Mouse (Mus musculus) MN1 (cell line): Measurements from ENCODE around the gene Ascc1.
A peak's percentile ranks its signal among the peaks of the same experiment; 100 is the strongest.

ENCODE experiments used
- DNase-seq: peaks from one replicate; pipeline ENCODE4 v3.0.0-alpha.2; 2016; ENCODE audit warnings: low spot score

Ascc1 gene

DNA sequence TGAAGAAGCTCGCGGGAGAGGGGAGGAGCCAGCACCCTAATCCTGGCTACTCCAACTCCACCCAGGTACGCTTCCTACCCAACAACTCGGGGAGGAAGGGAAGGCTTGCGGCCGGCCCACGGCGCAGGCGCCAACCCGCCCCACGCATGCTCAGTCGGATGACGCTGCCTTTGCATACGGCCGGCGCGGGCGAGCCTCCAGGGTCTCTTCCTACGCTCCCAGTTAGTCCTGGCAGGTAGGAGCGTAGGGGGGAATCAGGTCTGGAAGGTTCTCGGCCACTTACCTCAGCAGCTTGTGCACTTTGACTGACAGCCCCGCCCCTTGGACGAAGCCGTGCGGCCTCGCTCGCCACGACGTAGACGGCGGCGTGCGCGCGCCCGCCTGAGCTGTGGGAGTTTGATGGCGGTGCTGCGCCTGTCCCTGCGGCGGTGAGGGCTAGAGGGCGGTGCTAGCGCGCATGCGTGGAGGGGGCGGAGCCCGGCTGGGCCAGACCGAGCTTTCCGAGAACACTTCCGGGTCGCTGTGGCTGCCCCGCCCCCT lies at the start of gene Ascc1, which contains the start of gene Anapc16:
Gene Ascc1 (plus strand): TSS at position 133 of the 540 bp plus-strand sequence.
Gene Anapc16 (minus strand): TSS at position 463 of the 540 bp plus-strand sequence.
- peak; percentile 99 for DNase-seq

DNA sequence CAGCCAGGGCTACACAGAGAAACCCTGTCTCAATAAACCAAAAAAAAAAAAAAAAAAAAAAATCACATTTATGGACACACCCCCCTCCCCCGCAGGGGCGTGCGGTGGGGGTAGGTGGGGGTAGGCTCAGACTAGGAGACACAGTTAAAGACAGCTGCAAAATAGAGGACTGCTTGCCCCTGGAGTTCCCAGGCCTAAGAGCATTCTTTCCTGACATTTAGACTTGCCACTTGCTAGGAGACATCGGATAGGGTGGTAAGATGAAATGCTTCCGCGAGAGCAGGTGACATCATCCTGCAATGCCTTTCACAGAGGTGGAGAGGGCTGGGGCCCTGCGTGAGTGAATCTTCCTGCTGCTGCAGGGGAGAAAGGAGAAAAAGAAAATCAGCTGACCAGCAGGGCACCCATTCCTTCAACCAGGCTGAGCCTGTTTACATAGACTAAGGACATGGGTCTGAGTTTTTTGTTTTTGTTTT lies 49.0 kb upstream of the Ascc1 start:
- peak; percentile 92 for DNase-seq

DNA sequence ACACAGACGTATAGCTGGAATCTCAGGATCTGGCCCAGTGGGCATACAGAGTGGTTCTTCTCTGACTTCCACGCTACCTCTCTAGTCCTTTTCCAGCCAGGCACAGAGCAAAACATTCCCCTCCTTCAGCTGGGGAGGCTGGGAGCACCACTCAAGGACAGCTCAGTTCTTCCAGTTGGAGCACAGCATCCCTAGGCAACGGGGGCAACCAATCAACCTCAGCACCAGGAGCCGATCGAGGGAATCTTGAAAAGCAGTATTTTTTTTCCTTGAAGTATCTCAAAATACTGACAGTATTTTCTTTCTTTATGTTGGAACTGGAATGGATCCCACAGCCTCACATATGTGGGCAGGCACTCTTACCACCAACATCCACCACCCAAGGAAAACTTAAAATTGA lies 45.9 kb upstream of the Ascc1 start:
- DNase-seq = no peak

DNA sequence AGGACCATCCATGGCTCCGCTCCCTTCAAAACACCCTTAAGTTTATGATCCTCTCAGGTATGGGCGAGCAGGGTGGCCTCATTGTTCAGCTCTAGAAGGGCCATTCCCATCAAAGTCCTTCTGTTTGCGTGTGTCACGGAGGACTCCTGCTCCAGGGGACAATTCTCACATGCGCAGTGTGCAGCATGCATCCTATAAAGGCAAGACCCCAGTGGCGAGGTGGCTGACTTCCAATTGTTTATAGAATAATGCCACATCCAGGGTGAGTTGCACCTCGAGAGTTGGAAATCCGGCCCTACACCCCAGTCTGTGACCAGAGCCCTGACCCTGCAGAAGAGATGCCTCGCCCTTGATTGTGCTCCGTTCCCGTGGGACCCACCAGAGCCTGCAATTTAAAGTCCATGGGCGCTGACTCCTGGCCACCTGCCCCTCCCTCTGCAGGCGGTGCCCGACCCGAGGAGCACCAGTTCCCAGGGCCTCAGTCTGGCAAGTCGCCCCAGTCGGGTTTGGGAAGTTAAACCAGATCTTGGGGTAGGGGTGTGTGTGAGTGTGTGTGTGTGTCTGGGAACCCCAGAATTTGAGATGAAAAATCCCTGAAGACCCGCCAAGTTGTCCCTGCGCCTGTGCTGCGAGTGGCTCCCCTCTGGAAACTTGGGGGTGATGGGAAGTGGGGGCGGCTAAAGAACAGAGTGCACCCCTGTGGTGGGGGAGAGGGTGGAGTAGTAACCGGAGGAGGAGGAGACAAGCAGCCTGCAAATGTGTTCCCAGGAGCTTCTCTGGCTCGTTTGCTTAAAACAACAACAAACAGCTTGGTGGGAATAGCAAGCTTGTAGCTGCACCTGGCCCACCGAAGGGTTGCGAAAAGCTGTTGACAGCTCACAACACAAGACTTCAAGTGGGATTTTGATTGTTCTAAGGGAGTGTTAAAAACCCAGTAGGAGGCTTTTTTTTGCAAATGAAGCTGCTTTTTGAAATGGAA lies 45.1 kb upstream of the Ascc1 start:
- peak; percentile 63 for DNase-seq

DNA sequence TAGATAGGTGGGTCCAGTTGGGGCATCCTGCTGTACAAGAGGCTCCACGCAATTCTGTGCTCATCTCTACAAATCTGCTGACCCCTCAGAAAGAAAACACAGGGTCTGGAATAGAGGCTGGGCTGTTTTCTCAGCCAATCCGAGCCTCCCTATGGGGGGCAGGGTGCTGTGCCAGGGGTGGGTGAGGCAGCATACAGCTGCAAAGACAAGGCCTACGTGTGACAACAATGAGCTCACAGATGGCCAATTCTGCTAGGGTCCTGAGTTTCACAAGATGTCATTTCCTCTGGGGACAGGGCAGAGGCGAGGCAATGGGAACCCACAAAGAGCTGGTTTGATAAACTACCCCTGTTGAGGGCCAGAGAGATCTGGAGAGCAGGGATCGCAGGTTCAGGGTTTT lies 44.1 kb upstream of the Ascc1 start:
- DNase-seq = no peak

DNA sequence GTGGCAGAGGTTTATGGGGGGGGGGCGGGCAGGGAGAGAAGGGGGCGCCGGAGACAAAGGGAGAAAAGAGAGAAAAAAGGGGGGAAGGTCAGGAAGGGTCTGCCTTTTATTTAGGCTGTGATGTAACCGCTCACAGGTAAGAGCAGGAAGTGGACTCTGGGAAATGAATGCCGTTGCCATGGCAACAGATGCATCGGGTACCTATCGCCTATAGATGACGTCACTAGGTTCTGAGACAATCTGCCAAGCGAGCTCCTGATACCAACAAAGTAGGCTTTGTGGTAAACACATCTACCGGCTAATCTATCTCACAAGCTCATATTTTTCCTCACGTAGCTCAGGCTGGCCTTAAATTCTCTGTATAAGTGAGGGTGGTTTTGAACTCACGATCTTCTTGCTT lies 43.1 kb upstream of the Ascc1 start:
- no peak for DNase-seq

DNA sequence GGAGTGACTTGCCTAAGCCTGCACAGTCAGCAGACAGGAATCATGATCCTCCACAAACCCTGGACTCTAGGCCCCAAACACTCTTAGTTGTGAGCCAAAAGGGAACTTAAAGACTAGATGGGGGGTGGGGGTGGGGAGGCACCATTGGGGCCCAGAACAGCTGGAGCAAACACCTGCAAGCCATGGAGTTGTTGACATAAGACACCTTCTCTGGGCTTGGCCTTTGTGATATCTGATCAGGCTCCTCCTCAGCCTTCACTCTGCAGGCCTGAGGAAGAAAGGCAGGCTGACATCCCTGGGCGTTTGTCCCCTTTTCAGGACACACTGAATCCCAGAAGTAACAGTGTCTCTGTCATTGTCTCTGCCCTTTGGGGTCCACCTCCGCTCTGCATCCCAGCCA lies 39.0 kb upstream of the Ascc1 start:
- DNase-seq = no peak

DNA sequence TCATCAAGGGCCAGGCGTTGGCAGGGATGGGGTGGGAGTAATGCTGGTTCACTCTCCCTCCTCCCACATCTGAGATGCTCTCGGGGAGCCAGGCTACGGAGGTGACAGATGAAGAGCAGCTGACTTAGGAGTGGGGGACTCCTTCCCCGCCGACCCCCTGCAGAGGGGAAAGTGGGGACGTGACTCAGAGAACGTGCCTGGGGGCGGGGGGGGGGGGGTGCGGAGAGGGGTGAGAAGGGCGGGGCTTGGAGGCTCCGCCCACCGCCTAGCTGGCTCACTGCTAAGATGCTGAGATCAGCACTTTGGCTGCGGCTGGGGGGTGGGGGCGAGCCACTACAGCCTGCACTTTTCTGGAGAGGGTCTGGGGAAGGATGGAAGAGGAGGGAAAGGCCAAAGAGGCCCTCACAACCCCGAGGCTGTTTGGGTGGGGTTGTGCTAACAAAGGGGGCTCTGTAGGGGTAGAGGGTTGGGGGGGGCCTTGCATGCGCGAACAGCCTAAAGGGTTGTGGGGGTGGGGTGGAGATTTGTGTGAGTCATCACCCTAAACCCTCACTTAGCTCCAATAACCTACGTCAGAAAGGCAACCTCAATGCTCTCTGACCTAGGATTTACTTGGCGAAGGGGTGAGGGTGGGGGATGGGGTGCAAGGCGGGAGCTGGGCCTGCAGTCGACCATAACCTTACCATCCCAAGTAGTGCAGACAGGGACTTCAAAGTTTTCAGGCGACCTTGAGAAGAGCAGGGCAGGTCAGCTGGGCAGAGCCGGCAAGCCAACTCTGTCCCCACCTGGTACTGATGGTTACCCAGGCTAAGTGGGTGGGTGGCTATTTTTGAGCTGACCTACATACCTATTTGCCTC lies 37.9 kb upstream of the Ascc1 start:
- peak; percentile 56 for DNase-seq

DNA sequence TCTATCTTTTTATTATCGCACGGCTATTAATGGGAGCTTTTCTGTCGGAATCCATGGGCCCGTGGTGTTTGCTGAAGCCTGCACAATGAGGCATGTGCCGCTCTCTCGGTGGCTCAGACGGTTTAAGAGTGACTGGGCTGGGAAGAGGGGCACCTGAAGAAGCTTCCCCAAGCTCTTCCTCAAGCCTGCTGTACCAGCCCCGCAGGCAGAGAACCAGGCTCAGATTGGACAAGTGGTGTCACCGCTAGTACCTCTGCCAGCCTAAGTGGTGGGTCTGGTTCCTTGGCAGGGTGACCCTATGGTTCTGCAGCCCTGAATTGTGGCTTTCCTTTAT lies 37.3 kb upstream of the Ascc1 start:
- no peak for DNase-seq

DNA sequence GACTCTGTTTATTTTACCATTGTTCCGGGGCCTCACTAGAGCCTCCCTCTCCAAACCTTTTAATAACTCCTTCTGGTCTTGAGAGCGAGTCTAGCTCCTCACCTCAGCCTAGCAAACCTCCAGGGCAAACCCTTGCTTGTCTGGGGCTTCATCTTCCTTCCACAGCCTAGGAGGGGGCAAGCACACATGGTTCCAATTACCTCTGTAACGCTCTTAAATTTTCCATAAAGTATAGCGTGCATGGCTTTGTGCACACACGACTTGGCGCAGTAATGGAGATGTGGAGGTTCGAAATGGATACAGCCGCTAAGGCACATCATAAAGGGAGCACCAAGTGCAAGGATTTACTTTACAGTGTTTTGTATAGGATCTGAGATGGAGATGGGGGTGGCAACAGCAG lies 36.8 kb upstream of the Ascc1 start:
- DNase-seq = no peak

DNA sequence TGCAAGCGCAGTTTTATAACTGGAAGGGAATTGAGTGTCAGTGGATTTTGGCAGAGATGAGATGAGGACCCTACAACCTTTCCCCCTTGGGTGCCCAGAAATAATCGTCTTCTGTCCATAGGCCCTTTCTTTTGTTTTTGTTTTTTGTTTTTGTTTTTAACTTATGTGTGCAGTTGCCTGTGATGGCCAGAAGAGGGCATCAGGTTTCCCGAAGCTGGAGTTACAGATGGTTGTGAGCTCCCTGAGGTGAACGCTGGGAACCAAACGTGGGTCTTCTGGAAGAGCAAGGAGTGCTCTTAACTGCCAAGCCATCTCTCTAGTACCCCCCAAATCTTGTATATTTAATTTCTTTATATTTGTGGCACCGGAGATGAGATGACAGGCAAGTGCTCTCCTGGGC lies 35.9 kb upstream of the Ascc1 start:
- DNase-seq = no peak

DNA sequence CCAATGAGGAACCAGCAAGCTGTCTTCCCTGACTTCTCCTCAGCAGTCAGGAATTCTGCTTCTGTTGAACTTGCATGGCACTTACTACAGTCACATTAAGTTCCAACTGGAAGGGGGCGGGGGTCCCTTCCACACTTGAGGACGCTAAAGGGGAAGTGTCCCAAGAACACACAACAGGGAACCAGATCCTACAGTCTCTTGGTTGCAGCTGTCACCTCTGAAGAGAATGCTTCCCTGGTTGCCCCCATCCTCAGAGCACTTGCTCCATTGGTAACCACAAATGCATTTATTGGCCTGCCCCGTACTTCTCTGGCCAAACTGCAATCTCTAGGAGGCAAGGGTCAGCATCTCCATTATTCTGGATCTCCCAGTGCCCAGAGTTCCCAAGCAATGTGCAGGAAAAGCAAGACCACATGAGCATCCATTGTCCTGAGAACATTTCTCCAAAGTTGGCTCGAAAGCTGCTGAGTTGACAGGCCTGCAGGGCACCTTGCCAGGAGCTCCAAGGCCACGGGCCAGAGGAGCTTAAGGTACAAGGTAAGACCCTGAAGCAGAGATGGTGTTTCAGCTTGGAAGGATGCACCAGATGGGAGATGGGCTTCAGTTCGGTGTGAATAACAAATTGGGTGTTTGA lies 35.2 kb upstream of the Ascc1 start:
- no peak for DNase-seq

DNA sequence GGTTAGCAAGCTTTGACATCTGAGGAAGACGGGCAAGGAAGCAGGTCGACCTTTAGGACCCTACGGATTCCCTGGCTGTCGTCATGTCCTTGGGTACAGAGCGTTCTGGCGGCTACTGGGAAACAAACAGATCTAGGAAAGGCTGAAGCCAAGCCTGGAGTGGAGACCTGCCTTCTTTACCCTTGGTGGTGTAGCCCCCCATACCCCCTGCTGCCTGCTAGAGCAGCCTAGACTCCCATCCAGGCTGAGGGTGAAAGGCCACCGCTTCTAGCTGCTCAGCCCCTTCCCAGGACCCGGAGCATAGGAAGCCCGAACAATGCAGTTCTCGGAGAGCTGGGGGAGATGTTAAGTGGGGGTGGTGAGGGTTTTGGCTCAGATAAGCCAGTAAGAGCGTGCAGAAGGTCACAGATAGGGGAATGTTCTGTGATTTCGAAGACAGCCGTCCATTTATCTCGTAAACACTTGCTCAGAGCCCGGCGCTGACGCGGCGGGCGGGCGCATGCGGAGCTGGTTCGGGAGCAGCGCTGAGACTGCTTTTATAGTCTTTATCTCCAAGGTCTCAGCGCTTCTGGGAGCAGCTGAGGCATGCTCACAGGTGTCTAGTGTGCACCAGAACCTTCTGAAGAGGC lies 32.7 kb upstream of the Ascc1 start:
- DNase-seq = peak; percentile 82

DNA sequence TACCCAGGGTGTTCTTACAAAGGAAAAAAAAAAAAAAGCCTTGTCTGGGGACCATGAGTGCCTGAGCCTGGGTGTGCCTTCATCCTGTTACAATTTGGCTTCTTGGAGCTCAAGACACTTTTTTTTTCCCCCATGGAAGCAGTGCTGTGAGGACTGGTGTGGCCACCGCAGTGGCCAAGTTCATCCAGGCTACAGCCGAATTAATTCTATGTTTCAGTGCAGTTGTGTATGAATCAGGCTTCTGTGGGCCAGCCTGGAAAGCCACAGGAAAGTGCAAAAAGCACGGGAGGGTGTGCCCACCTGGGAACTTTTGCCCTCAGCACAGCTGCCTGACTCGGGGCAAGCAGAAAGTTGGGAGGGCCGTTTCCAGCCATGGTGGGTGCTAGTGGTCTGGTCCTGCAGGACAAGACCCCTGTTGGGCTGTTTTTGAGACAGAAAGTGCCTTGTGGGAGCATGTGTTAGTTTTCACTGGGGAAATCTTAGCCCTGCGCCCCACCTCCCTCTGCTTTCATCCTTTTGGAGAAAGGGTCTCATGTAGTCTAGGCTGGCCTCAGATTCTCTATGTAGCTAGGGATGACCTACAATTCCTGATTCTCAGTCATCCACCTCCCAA lies 32.0 kb upstream of the Ascc1 start:
- peak; percentile 50 for DNase-seq

DNA sequence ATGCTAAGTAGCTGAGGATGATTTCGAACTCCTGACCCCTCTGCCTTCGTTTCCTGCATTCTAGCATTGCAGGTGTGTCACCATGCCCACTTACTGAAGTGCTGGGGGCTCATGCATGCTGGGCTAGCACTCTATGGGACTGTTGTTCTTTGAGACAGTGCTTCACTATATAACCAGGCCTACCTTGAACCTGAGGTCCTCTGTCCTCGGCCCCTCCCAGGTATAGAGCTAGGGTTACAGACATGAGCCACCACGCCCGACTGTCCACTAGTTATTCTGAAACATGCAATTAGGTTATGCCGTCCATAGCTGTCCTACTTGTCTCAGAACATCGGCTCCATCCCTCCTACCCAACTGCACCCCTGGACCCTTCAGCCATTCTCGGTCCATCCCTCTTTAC lies 30.8 kb upstream of the Ascc1 start:
- DNase-seq = no peak

DNA sequence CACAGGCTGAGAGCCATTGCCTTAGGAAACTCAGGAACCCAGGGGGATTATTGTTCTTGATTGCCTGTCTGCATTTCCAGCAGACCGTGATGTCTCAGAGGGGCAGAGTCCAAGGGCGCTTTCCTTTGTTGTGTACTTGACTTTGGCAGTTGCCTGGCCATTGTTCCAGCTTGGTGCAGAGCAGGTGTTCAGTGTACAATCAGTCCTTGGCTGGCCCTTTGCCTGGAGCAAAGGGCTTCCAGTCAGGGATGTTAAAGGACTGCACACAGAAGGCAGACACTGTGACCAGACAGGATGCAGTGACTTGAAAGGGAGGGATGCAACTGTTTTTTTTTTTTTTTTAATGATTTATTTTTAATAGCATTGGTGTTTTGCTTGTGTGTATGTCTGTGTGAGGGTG lies 30.1 kb upstream of the Ascc1 start:
- no peak for DNase-seq

DNA sequence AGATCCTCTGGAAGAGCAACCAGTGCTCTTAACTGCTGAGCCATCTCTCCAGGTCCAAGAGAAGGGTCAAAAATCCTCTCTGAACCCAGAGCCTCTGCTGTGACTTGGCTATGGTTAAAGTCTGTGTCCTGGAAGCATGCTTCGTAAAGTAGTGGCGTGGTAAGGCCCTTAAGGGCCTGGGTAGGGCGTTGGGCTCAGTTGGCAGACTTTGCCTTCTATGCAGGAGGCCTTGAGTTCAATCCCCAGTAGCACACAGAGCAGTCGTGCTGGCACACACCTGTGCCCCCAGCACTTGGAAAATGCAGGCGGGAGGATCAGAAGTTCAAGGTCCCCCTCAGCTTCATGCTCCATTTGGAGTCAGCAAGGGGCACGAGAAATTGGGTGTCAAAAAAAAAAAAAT lies 29.6 kb upstream of the Ascc1 start:
- DNase-seq = no peak

DNA sequence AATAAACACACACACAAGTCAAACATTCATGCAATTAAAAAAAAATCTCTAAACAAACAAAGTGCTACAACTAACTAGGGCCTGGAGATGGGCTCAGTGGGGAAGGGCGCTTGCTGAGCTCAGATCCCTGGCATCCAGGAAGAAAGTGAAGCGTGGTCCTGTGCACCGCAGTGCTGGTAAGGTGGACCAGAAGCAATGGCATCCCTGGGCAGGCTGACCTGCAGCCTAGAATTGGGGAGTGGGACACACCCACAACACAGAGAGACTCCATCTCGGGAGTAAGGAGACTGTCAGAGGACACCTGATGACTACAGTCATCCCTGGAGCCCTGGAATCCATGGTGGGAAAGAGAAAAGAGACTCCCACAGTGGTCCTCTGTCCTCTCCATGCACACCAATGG lies 29.2 kb upstream of the Ascc1 start:
- no peak for DNase-seq

DNA sequence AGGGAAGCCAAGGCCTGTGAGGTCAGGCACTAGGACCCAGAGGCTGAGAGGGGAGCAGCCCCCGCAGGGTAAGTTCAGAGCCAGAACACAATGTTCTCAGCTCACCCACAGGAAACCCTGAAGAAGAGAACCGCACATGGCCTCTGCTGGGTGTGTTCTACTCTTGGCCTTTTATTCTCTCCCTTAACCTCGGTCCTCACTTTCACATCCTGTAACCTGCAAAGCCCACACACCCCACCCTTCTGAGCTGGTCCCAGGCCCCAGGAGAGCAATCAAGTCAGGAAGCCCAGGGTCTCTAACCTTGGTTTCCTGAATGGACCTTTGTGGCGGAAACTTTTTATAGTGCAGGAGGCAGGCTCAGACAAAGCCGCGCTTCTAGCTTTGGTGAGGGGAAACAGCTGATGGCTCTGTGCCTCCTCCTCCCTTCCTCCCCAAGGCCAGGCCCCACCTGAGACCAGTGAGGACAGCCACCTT lies 28.4 kb upstream of the Ascc1 start:
- peak; percentile 59 for DNase-seq

DNA sequence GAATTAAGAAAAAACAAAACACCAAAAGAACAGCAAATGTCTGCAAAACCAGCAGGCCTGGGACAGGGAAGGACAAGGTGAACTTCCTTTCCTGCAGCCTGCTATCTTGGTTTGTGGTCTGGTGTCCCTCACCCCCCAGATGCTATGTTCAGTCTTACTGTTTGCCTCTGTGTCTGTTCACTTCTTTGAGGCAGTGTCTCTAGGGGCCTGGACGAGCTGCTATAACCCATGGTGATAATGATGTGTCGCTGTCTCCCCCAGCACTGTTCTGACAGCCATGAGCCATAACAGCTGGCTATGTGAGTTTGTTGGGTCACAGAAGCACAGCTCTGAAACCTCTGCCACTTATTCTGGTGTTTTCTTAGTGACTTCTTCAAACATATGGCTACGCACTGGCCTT lies 27.8 kb upstream of the Ascc1 start:
- peak; percentile 54 for DNase-seq

DNA sequence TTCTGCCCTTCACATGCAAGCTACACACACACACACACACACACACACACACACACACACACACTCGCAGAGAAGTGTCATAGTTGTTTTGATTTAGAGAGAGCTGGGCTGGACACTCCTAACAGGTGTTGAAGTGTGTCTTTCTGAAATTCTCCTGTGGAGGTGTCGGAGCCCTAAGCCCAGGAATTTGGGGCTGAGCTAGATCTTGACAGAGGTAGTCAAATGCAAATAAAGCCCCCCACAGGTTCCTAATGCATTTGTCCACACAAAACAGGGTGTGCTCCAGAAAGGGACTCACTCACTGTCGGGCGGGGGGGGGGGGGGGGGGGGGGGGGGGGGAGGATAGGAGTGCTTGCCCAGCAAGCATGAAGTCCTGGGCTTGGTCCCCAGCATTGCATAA lies 25.5 kb upstream of the Ascc1 start:
- no peak for DNase-seq
